Mouse (Mus musculus): ENCODE data around the gene Dmrta1. TPM values are rescaled to one million over a fixed set of nuclear protein-coding genes. Genes with fewer than 3 reads are reported as not detected.
A peak's percentile ranks its signal among the peaks of the same experiment; 100 is the strongest.
"Not testable (repeated sequence)": the region's sequence is repeated elsewhere in the genome, so short reads cannot be mapped to it uniquely, and the experiment has no call there.

Dmrta1 gene
- under 1 TPM; 0.25 TPM for total RNA-seq (2021)

DNA sequence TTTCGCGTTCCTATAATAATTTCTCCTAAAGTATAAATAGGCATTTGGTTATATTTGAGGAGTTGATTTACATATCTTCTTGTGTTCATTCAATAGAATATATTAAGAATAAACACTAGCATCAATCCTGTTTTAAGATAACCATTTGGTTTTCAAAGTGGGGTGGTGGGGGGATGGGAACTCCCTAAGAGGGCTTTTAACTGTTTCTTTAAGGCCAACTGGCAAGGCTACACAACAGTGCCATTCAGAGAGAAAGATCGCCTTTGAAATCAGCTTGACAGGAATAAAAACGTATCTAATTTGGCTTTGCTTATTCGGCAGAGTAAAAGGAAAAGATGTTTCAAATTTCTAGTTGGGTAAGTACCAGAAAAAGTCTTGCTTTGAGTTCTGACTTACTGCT is at the start of gene Dmrta1:
Gene Dmrta1, plus strand, starts transcription at position 242 of the 400 bp plus-strand sequence.
- DNase-seq: no peak

- DNase-seq: no peak
Measured at GRCm38 (mm10) chr4:89630374-89631079, 48.7 kb upstream of the Dmrta1 start.

- DNase-seq: no peak
Measured at GRCm38 (mm10) chr4:89631560-89631959, 47.7 kb upstream of the Dmrta1 start.

DNA sequence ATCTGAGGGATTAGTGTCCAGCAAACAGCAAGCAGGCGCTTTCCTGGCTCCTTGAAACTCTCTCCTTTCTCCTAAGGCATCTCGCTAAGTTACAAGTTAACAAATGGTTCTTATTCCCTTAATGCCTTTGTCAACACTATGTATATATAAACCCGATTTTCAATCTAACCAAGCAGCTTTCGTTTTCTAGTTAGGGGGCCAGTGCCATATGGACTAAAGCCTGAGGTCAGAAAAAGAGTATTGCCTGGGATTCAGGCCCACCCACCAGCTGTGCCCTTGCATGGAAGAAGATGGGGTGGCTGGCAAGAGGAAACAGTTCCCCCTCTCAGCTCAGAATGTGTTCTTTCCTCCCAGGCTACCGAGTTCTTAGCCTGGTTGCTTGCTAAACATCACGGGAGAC is 40.6 kb upstream of the Dmrta1 start:
- DNase-seq: no peak

DNA sequence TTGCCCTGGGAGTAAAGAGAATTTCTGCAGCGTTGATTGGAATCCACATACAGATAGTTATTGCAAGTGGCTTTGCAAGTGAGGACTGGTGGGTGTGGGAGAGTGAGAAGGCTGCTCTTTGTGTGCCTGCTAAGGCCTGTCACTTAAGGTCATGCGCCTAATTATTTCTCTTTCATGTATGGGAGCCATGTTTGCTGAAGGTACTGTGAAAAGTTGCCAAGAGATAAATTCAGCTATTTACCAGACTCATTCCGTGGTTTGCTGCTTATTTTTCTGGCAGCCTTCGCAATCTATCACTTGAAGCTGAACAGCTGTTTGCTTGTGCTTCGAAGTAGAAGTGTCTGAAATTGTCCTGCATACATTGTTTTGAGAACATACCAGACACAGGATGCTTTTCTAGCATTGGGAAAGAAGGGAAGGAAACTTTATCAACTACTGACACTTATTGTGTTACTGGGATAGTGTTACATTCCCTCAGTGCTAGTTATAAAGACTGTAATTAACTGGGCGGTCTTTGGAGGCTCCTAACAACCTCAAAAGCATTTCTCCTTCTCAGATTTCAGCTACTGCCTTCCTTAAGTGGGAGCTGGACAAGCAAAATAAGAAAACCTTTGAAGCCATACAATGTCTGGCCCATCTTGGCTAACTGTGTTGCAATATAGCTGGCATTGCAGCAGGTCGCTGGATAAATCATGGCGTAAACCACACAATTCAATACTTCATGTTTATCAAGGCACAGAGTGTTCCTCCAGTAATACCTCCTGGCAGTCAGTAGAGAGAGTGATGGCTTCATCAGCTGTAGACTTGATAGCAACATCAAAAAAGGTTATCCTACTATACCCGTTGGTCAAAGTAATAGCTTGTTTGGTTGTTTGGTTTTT is 34.8 kb upstream of the Dmrta1 start:
- no peak for DNase-seq

DNA sequence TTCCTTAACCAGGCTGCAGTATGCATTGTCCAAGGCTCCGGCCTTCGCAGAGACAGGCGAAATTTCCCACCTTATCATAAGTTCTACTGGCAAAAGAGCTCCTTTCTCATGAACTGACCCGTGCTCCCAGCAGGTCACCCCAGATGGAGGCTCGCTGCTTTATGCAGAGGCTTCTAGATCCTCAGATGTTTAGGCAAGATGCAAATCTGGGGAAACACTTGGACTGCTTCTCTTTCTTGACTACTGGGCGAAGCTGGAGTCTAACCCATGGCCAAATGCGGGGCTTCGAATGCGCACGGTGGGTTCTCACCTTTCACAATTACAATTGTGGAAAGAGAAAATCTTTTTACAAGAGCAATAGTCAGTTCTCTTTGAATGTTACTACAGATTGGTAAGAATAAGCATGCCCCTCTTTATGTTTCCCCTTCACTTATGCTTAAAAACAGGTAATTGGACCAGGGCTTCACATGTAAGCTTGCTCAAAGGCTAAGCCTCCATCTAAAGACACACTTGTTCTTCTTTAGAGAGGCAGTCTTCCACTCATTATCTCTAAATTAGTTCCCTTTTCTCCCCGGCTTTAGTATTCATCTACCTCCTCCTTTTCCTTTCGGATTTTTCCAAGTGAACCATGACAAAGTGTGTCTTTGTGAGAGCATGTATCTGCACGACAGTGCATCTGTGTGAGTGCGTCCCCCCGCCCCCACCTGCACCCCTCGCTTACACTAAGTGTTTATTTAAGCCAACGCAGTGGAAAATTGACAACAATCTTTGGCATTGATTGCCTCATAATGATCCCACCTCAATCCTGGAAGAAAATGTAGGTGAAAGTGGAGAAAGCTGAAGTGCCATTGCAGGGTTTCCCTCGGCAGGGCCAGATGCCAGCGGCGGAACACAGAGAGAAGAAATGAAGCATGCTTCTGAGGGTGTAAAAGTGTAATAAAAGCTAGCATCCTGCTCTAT is 28.6 kb upstream of the Dmrta1 start:
- DNase-seq: no peak

- DNase-seq: no peak
Measured at GRCm38 (mm10) chr4:89651312-89651686, 27.9 kb upstream of the Dmrta1 start.

- DNase-seq: no peak
Measured at GRCm38 (mm10) chr4:89651779-89652178, 27.5 kb upstream of the Dmrta1 start.

GRCm38 (mm10) chr4:89663406-89663805 is 15.8 kb upstream of the Dmrta1 start:
- no peak for DNase-seq

- no peak for DNase-seq
Measured at GRCm38 (mm10) chr4:89674711-89675110, 4.5 kb upstream of the Dmrta1 start.

- DNase-seq: no peak
Measured at GRCm38 (mm10) chr4:89677903-89678302, 1.3 kb upstream of the Dmrta1 start.

DNA sequence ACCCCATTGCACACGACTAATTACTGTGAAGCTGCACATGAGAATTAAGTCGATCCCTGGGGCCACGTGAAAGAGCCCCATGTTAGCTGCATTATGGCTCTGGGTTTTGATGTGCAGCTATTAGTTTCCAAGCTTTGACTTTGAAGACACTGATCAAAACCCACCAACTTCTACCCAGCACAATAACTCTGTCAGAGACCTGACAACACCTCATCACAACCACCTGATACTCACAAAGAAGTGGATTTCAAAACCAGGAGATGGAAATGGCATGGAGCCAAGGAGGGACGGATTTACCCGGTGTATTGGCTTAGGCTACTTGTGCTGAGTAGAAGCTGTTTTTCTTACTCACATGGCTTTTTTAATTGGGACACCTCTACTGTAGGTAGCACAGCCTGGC is 523 bp upstream of the Dmrta1 start:
- no peak for DNase-seq

- peak in 1 of 2 experiments; percentile 5 for DNase-seq
Measured at GRCm38 (mm10) chr4:89687961-89688803, 8.9 kb downstream of the Dmrta1 start.

DNA sequence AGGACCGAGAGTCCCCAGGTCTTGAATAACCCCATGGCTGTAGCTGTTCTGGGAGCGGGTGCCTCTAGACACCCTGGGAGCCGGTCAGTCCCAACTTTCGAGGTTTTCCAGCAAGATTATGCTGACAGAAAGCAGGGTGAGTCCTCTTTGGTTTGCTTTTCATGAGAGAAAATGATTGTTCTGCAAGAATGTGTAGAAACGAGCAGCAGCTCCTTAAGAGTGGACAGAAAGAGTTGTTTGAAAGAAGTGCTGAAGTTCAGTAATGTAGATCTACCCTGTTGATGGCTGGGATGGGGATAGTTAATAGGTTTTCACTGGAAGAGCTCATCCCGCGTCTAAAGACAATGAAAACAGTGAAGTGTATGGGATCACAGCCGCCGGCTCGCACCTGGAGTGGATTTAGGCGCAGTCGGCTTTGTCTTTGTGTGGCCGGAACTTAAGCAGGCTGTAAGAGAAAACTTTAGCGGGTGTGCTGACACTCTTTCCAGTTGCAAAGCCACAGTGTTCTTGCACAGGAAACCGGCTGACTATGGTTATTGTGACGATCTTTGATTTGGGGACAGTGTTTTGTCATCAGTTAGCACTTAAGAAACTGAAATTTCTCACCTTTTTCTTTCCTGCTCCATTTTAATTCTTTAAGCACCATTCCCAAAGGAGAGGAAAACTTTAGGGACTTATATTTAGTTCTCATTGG is 9.7 kb downstream of the Dmrta1 start:
- no peak for DNase-seq

GRCm38 (mm10) chr4:89691936-89692335 is 12.7 kb downstream of the Dmrta1 start:
- no peak for DNase-seq

DNA sequence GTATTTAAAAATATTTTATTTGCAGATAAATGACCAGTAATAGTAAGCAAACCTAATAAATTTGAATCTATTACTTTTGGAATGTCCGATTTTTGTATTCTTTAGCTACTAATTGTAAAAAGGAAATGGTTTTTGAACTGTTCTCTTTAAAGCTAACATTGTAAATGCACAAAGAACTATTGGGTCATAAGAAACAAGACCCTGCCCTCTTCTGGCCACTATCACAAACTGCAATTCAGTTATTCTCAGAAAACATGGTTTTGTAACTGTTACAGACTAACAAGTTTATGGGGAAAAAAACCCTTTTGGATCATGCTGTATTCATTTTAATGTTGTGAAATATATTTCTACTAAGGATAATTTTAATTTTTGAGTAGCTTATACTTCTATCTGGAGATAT is 13.5 kb downstream of the Dmrta1 start:
- DNase-seq: no peak

- DNase-seq: no peak
Measured at GRCm38 (mm10) chr4:89695589-89695988, 16.4 kb downstream of the Dmrta1 start.

DNA sequence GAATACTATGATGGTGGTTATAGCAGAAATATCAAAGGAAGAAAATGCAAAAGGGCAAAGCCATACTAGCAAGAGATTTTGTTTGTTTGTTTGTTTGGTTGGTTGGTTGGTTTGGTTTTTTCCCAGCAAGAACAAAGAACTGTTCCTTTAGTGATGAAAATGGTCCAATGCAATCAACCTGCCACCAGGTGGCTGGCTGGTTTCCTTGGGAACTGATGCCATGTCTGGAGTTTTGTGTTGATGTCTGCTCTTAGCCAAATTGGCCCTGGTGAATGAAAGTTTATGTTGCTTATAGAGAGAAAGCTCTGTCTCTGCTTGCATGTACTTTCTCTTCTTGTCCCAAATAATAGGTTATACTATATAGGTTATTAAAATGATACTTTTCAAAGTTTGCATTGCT is 18.7 kb downstream of the Dmrta1 start:
- no peak for DNase-seq

GRCm38 (mm10) chr4:89723526-89724190 is 44.4 kb downstream of the Dmrta1 start:
- not testable (repeated sequence) for DNase-seq

Data from layer of hippocampus, postnatal 36 days (tissue).